Mouse (Mus musculus): ENCODE results near the gene Khsrp.
A peak's percentile ranks its signal among the peaks of the same experiment; 100 is the strongest.
"Not testable (repeated sequence)": the region's sequence is repeated elsewhere in the genome, so short reads cannot be mapped to it uniquely, and the experiment has no call there.

DNA sequence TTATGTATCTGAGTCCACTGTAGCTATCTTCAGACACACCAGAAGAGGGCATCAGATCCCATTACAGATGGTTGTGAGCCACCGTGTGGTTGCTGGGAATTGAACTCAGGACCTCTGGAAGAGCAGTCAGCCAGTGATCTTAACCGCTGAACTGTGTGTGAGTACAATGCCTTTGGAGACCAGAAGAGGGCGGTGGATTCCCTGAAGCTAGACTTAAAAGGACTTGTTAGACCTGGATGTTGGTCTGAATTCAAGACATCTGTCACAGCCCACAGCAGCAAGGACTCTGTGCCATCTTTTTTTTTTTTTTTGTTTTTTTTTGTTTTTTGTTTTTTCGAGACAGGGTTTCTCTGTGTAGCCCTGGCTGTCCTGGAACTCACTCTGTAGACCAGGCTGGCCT is 20.4 kb upstream of the Khsrp start:
- TF ChIP-seq POLR2A (IDR thresholded peaks at IDR 0.05; ENCODE audit: borderline replicate concordance, control insufficient read depth, low read depth, low read length), result not testable (repeated sequence)
- TF ChIP-seq CTCF (IDR thresholded peaks at IDR 0.05; ENCODE audit: control insufficient read depth, insufficient read depth, low read length), result peak; percentile 13; the same call in 1 of the 2 replicates
